10 mouse cellular contexts compared by ENCODE assay signal in genomic region chr9:114585017-114585345, GRCm38 (mm10). TPM values are rescaled to one million over a fixed set of nuclear protein-coding genes. Genes with fewer than 3 reads are reported as not detected.
A peak's percentile ranks its signal among the peaks of the same experiment; 100 is the strongest.
DNase-seq lines count a peak whose midpoint lies in the region; ATAC-seq and TF ChIP-seq lines count a peak whose summit lies in the region.
"Had no signal": no experiment of that assay in that cellular context is flagged by ENCODE, and none has a peak within 500 bp of the region (broad histone marks: within the 10 kb centered on the region; RNA-seq: fewer than 3 reads in every experiment).

No protein-coding gene starts in this region.

- H3K27me3 ChIP-seq in kidney, embryonic 15.5 days, result no peaks in the 10 kb centered on the region
- H3K27me3 ChIP-seq in E14TG2a.4 (ENCODE audit: insufficient read depth, low read length), result no peaks in the 10 kb centered on the region
- H3K27me3 ChIP-seq: limb, embryonic 15.5 days had no signal

- ATAC-seq in kidney, embryonic 15.5 days (replicated peaks; ENCODE audit: low FRiP score), result no peak
- ATAC-seq in megakaryocyte progenitor cell, adult 5-6 weeks (replicated peaks; ENCODE audit: poor library complexity), result peak; percentile 37

- H3K4me1 ChIP-seq in kidney, embryonic 15.5 days, result peaks cover 12% of the 10 kb centered on the region
- peaks cover 80% of the 10 kb centered on the region for H3K4me1 ChIP-seq in E14TG2a.4 (replicated peaks; ENCODE audit: low read depth, low read length)

- TF ChIP-seq CTCF in E14TG2a.4 (conservative IDR thresholded peaks at IDR 0.05; ENCODE audit: low read length), result peak; percentile 27

- H3K4me2 ChIP-seq in kidney, embryonic 15.5 days, result peak overlapping the region; percentile 88

- no peak overlapping the region for H3K9ac ChIP-seq in kidney, embryonic 15.5 days
- H3K9ac ChIP-seq: limb, embryonic 15.5 days had no signal

- H3K4me3 ChIP-seq in kidney, embryonic 15.5 days (replicated peaks), result no peak overlapping the region
- peak overlapping the region; percentile 77 for H3K4me3 ChIP-seq in E14TG2a.4 (replicated peaks; ENCODE audit: low read length)

- H3K27ac ChIP-seq in kidney, embryonic 15.5 days, result peak overlapping the region; percentile 82; the same call in 1 of the 2 replicates
- H3K27ac ChIP-seq: limb, embryonic 15.5 days had no signal

- intact Hi-C loops in left cerebral cortex, postnatal 36 days (cut with DNase I), result no loop called here

- DNase-seq in kidney, postnatal 14 days, result no peak
- DNase-seq in embryo, embryonic 10.5 days (ENCODE audit: low spot score), result peak; percentile 54
- no peak for DNase-seq in left cerebral cortex, postnatal 36 days (ENCODE audit: low spot score in 2 of 2)
- DNase-seq in gastrocnemius, postnatal 25 days, result no peak
- DNase-seq in cerebellum, adult 11 months, result no peak
- DNase-seq: right cerebral cortex, postnatal 4 days had no signal

- 47% methylated on average over 5 of the region's 5 CpGs for WGBS in kidney, embryonic 15.5 days

- no peaks in the 10 kb centered on the region for H3K9me3 ChIP-seq in kidney, embryonic 15.5 days (replicated peaks)
- no peaks in the 10 kb centered on the region for H3K9me3 ChIP-seq in E14TG2a.4 (ENCODE audit: low read length)
- H3K9me3 ChIP-seq: limb, embryonic 15.5 days had no signal

- peaks cover 45% of the 10 kb centered on the region for H3K36me3 ChIP-seq in kidney, embryonic 15.5 days
- peaks cover 45% of the 10 kb centered on the region for H3K36me3 ChIP-seq in E14TG2a.4 (ENCODE audit: insufficient read depth, low read length)

RNA-seq across cellular contexts. Expression of gene Trim71, which starts 20.8 kb away (rescaled TPM):
- 0.87 and 1.00 TPM in 2 replicates for polyA plus RNA-seq in kidney, embryonic 15.5 days (2015; fragmentation: Nextera tagmentation; extraction: Ambion mirVana)
- total RNA-seq in megakaryocyte progenitor cell, adult 5-6 weeks (2015), result 0.02 TPM in 1 of 2 replicates, not detected in the other
- not detected in 2 replicates for total RNA-seq in megakaryocyte progenitor cell, adult 5-6 weeks (2017)
- total RNA-seq in left cerebral cortex, postnatal 36 days (2021), result under 1 TPM; 0.77 to 0.94 TPM
- not detected for total RNA-seq in gastrocnemius, postnatal 25 days (2021)

RNA-seq across cellular contexts. Expression of gene Cnot10, which starts 55.0 kb away (rescaled TPM):
- polyA plus RNA-seq in kidney, embryonic 15.5 days (2015; fragmentation: Nextera tagmentation; extraction: Ambion mirVana), result 66.3 and 68.7 TPM in 2 replicates
- 23.3 and 23.7 TPM in 2 replicates for total RNA-seq in megakaryocyte progenitor cell, adult 5-6 weeks (2015)
- 48.1 and 55.7 TPM in 2 replicates for total RNA-seq in megakaryocyte progenitor cell, adult 5-6 weeks (2017)
- 10 to 100 TPM; 38.2 to 51.7 TPM for total RNA-seq in left cerebral cortex, postnatal 36 days (2021)
- 10 to 100 TPM; 13.5 to 14.4 TPM for total RNA-seq in gastrocnemius, postnatal 25 days (2021)
